Mouse (Mus musculus): ENCODE measurements around the gene Ehd2.

GRCm38 (mm10) chr7:15982729-15983407 is 15.5 kb upstream of the Ehd2 start:
- TF ChIP-seq POLR2A (IDR thresholded peaks at IDR 0.05; ENCODE audit: insufficient read length, low read depth) (no peak), USF1 (IDR thresholded peaks at IDR 0.05; ENCODE audit: low read depth) (no peak), E2F4 (IDR thresholded peaks at IDR 0.05; ENCODE audit: insufficient read depth) (no peak), SRF (IDR thresholded peaks at IDR 0.05; ENCODE audit: control insufficient read depth, insufficient read length, low read depth) (no peak)
